Mouse (Mus musculus): ENCODE results near the gene Ctdsp1. TPM values are rescaled to one million over a fixed set of nuclear protein-coding genes. Genes with fewer than 3 reads are reported as not detected.

The Ctdsp1 gene
- total RNA-seq (2015), result 130 and 145 TPM in 2 replicates
- total RNA-seq (2017), result 53.2 and 61.1 TPM in 2 replicates

- peak; percentile 63 for ATAC-seq (ENCODE audit: poor library complexity, severe bottlenecking)
These were observed at the start of gene Ctdsp1 for GRCm38 (mm10) chr1:74390924-74391748. Ctdsp1 (plus strand) TSS chr1:74391509.

- no peak for ATAC-seq (ENCODE audit: poor library complexity, severe bottlenecking)
These were observed 49.4 kb upstream of the Ctdsp1 start for GRCm38 (mm10) chr1:74341898-74342297.

DNA sequence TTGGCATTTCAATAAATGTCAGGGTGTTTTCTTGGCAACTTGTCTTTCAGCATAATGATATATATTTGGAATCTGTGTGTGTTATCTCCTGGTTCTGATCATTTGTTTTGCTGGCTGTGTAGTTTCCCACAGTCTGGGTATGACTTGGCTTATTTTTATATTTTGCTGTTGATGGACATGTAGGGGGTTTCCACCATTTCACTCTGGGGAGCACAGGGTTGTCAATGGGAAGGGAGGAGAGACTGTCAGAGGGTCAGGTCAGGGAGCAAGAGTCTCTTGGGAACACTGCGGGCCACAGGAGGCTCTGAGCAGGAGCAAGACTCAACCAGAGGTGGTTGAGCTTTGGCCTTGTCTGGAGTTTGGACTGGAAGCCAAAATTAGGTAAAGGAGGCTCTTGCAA lies 49.0 kb upstream of the Ctdsp1 start:
- no peak for ATAC-seq (ENCODE audit: poor library complexity, severe bottlenecking)

DNA sequence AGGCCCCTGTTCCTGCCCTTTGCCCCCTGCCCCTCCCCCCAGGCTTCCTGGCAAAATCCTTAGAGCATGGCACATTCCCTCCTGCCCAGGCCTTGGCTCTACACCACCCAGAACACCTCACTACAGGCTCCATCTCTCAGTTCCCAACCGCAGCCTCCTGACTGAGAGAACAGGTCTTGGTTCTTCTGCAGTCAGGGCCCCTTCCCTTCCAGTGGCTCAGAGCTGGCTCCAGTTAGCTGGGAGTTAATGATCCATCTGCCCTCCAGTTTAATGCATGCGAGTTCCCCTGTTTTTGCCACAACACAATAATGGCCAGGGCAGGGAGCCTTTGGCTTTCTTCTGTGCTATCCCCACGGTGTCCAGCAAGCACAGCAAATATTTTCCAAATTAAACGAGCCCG lies 48.1 kb upstream of the Ctdsp1 start:
- no peak for ATAC-seq (ENCODE audit: poor library complexity, severe bottlenecking)

DNA sequence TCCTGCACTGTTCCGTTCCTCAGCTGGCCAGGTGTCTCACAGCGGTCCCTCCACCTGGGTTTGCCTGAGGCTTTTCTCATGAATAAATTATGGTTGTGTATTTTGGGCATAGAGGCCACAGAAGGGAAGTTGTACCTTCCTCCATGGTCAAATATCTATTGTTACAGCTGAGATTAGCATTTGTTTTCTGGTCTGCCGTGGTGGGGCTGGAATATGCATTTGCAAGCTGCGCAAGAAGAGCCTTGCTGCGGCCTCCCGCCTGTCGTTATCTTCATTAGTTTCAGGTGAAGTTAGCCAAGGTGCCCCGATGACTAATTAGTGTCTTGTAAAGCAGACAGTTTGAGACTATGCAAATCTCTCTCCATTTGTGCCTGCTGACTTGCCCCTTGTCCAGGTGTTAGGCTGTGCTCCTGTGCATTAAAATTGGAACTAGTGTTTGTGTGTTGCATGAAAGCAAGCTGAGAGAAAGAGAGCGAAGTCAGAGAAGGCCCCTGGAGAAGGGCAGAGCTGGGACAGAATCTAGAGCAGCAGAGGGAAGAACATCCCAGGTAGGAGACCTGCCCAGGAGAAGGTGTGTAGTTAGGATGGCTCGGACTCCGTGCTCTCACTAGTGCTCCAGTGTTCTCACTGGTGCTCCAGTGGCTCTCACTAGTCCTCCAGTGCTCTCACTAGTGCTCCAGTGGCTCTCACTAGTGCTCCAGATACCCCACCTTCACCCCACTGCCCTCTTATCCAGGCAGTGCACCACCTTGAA lies 47.0 kb upstream of the Ctdsp1 start:
- no peak for ATAC-seq (ENCODE audit: poor library complexity, severe bottlenecking)

- no peak for ATAC-seq (ENCODE audit: poor library complexity, severe bottlenecking)
These were observed 40.0 kb upstream of the Ctdsp1 start for GRCm38 (mm10) chr1:74351185-74351769.

DNA sequence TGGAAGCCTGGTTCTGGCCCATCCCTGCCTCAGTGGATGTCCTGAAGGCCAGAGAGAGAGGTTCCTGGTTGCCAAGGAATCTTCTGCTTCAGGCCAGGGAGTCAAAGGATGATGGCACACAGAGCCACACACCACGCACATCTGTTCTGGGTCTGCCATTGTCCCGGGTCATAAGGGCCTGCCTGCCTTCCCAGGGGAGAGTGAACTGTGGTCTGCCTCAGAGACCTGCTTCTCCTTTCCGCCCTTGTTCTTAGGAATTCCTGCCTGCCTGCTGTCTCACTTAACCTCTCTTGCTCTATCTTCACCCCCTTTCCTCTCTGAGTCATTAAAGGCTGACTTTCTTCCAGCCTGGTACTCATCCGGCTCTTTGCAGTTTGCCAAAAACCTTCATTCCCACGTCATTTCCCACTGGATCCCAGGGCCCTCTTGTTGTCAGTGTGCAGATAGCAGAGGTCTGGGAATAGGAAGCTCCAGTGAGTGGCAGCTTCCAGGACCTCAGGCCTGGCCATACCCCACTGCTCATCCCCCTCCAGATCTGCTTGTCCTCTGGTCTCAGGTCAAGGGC lies 38.7 kb upstream of the Ctdsp1 start:
- no peak for ATAC-seq (ENCODE audit: poor library complexity, severe bottlenecking)

DNA sequence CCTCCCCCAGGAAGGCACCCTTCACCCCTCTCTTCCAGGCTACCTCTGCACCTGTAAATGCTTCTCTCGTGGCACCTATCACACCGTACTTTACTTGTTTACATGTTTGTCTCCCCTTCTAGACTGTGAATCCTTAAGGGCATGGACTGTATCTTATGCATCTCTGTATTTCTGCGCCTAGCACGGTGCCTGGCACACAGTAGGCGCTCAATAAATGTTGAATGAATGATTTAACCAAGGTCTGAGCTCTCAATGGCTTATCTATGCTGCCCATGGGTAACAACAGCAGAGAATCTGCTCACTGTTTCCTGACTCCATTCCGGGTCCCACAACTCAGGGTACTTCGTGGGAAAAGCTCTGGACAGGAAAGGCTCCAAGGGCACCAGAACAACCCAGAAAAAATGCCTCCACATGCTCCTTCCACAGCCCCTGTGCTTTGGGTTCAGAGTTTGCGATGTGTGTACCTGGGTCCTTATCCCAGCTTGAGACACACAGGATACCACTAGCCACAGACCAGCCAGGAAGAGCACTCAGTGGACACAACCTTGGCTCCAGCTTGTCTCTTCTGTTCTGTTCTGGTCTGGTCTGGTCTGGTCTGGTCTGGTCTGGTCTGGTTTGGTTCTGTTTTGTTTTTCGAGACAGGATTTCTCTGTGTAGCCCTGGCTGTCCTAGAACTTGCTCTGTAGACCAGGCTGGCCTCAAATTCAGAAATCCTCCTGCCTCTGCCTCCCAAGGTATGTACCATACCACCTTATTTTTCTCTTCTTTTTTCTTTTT lies 37.7 kb upstream of the Ctdsp1 start:
- ATAC-seq (ENCODE audit: poor library complexity, severe bottlenecking), result no peak

GRCm38 (mm10) chr1:74357531-74357930 lies 33.8 kb upstream of the Ctdsp1 start:
- no peak for ATAC-seq (ENCODE audit: poor library complexity, severe bottlenecking)

- ATAC-seq (ENCODE audit: poor library complexity, severe bottlenecking), result no peak
These were observed 31.3 kb upstream of the Ctdsp1 start for GRCm38 (mm10) chr1:74359952-74360517.

DNA sequence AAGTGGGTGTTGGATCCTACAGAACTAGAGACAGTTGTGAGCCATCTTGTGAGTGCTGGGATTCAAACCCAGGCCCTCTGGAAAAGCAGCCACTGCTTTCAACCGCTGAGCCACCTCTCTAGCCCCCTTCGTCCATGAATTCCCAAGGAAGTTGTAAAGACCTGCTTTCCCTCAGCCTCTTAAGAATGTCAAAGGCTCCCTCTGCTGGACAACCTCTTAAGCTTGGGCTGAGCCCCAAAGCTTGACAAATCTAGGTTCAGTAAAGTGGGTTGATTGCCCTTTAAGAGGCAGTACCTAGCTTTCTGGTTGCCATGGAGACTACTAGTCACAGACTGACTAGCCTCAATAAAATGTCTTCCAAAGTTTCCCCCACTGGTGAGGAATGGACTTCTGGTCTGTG lies 29.5 kb upstream of the Ctdsp1 start, which contains the start of gene Catip:
Gene Catip (plus strand): TSS at position 297 of the 400 bp plus-strand sequence.
- ATAC-seq (ENCODE audit: poor library complexity, severe bottlenecking), result peak; percentile 89

- no peak for ATAC-seq (ENCODE audit: poor library complexity, severe bottlenecking)
These were observed 28.7 kb upstream of the Ctdsp1 start for GRCm38 (mm10) chr1:74362325-74363229.

GRCm38 (mm10) chr1:74363437-74363836 lies 27.9 kb upstream of the Ctdsp1 start:
- ATAC-seq (ENCODE audit: poor library complexity, severe bottlenecking), result no peak

DNA sequence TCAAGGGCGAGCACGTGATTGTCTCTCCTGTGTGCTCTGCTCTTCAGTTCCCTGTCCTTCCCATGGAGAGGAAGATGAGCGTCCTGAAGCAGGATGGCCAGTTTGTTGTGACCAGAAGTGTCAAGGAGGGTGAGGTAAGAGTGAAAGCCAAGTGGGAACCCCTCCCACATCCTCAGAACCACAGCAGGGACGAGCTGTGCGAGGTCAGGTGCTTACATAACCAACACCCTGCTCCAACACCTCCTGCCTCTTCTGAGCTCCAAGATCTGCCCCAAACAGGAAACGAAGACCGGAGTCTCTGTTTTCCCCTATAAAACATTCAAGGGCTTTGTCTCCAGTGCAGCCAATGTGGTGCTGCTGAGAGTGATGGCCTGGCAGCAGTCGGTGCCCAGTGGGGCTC lies 27.0 kb upstream of the Ctdsp1 start:
- no peak for ATAC-seq (ENCODE audit: poor library complexity, severe bottlenecking)

GRCm38 (mm10) chr1:74367886-74368645 lies 23.2 kb upstream of the Ctdsp1 start:
- peak; percentile 91 for ATAC-seq (ENCODE audit: poor library complexity, severe bottlenecking)

DNA sequence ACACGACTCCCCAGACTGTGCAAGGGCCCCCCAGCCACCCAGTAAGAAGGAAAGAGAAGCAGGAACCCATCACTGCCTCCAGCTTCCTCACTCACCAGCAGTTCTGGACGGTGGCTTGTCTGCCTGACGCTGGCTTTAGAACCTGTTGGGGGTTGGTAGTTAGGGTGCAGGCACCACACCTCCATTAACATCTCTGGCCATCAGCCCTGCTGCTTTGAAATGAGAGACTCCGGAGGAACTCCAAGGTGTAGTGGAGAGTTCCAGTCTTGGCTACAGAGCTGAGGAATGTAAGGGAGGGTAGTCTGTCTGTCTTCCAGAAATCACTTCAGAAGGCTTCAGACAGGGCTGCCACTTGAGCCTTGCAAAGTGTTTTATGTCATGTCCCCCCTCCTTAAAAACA lies 21.3 kb upstream of the Ctdsp1 start:
- no peak for ATAC-seq (ENCODE audit: poor library complexity, severe bottlenecking)

- ATAC-seq (ENCODE audit: poor library complexity, severe bottlenecking), result peak; percentile 54
These were observed 17.9 kb upstream of the Ctdsp1 start for GRCm38 (mm10) chr1:74373372-74373771.

DNA sequence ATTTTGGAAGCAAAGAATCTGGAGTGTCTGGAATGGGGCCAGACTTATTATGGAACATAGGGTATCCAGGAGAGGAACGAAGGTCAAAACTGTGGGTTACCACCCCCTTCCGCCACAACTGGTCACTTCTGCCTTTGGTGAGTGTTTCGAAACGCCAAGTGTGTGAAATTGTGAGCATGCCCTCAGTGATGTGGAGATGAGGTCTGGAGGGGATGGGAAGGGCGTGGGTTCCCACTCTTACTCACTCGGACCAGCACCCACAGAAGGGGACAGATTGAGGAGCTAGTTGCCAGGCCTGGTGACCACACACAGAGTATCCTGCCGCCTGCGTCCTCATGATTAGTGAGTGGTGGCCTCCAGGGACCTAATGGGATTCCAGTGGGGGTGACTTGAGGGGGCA lies 16.3 kb upstream of the Ctdsp1 start, which contains the start of gene Slc11a1:
Gene Slc11a1 (plus strand): TSS at position 216 of the 400 bp plus-strand sequence.
- peak; percentile 88 for ATAC-seq (ENCODE audit: poor library complexity, severe bottlenecking)
